Mouse (Mus musculus): ENCODE measurements around the gene Mn1. TPM values are rescaled to one million over a fixed set of nuclear protein-coding genes. Genes with fewer than 3 reads are reported as not detected.

Gene Mn1
- polyA plus RNA-seq, 1 experiment from 2014 or later, result 4.3 TPM

- H3K27me3 ChIP-seq (ENCODE audit: insufficient read depth, low read length), result peaks cover 31% of the 10 kb centered on the region
- no peak for DNase-seq (ENCODE audit: low spot score)
- no peak overlapping the region for H3K27ac ChIP-seq
- TF ChIP-seq CTCF (IDR thresholded peaks at IDR 0.05; ENCODE audit: low read depth), result no peak
- H3K9ac ChIP-seq (ENCODE audit: low read depth, low read length), result no peak overlapping the region
- no peak overlapping the region for H3K4me3 ChIP-seq (replicated peaks; ENCODE audit: low read depth, low read length)
- no peaks in the 10 kb centered on the region for H3K9me3 ChIP-seq (replicated peaks; ENCODE audit: low read length)
- no peaks in the 10 kb centered on the region for H3K36me3 ChIP-seq (ENCODE audit: insufficient read depth, low read length)
- WGBS, result 58% methylated on average over 4 of the region's 4 CpGs
- no peak overlapping the region for H3K4me2 ChIP-seq (ENCODE audit: low read length)
- ATAC-seq (replicated peaks; ENCODE audit: low FRiP score, low read depth), result no peak
- peaks cover 24% of the 10 kb centered on the region; the same call in 1 of the 2 replicates for H3K4me1 ChIP-seq (replicated peaks; ENCODE audit: insufficient read depth, low read length)
Measured at GRCm38 (mm10) chr5:111414770-111415249, 2.4 kb upstream of the Mn1 start.

- Histone ChIP-seq H3K27me3 (ENCODE audit: insufficient read depth, low read length) (peaks cover 36% of the 10 kb centered on the region), H3K4me3 (replicated peaks; ENCODE audit: low read depth, low read length) (no peak overlapping the region), H3K9me3 (replicated peaks; ENCODE audit: low read length) (no peaks in the 10 kb centered on the region), H3K4me1 (replicated peaks; ENCODE audit: insufficient read depth, low read length) (peaks cover 32% of the 10 kb centered on the region; the same call in 1 of the 2 replicates), H3K27ac (no peak overlapping the region), H3K36me3 (ENCODE audit: insufficient read depth, low read length) (no peaks in the 10 kb centered on the region), H3K4me2 (ENCODE audit: low read length) (peak overlapping the region; percentile 7; the same call in 1 of the 2 replicates), H3K9ac (ENCODE audit: low read depth, low read length) (no peak overlapping the region)
- WGBS, result 3% methylated on average over 14 of the region's 14 CpGs
- no peak for DNase-seq (ENCODE audit: low spot score)
- no peak for TF ChIP-seq CTCF (IDR thresholded peaks at IDR 0.05; ENCODE audit: low read depth)
- no peak for ATAC-seq (replicated peaks; ENCODE audit: low FRiP score, low read depth)
Measured at GRCm38 (mm10) chr5:111415575-111415974, 1.6 kb upstream of the Mn1 start.

GRCm38 (mm10) chr5:111416048-111416447 is 1.1 kb upstream of the Mn1 start:
- 0 out of 2 replicates have a peak, but pooled peaks have one; percentile 10 for TF ChIP-seq CTCF (IDR thresholded peaks at IDR 0.05; ENCODE audit: low read depth)
- 1% methylated on average over 13 of the region's 13 CpGs for WGBS

GRCm38 (mm10) chr5:111417378-111418131 is 393 bp downstream of the Mn1 start:
- H3K27ac ChIP-seq, result peak overlapping the region; percentile 54
- peak overlapping the region; percentile 74 for H3K4me3 ChIP-seq (replicated peaks; ENCODE audit: low read depth, low read length)
- 0 out of 2 replicates have a peak, but pooled peaks have one; percentile 0 for ATAC-seq (replicated peaks; ENCODE audit: low FRiP score, low read depth)
- H3K36me3 ChIP-seq (ENCODE audit: insufficient read depth, low read length), result no peaks in the 10 kb centered on the region
- peaks cover 51% of the 10 kb centered on the region for H3K27me3 ChIP-seq (ENCODE audit: insufficient read depth, low read length)
- H3K4me1 ChIP-seq (replicated peaks; ENCODE audit: insufficient read depth, low read length), result peaks cover 32% of the 10 kb centered on the region; the same call in 1 of the 2 replicates
- H3K9ac ChIP-seq (ENCODE audit: low read depth, low read length), result peak overlapping the region; percentile 71
- peak overlapping the region; percentile 99 for H3K4me2 ChIP-seq (ENCODE audit: low read length)
- under 1% methylated on average over 82 of the region's 105 CpGs for WGBS
- DNase-seq (ENCODE audit: low spot score), result no peak
- TF ChIP-seq CTCF (IDR thresholded peaks at IDR 0.05; ENCODE audit: low read depth), result no peak
- no peaks in the 10 kb centered on the region for H3K9me3 ChIP-seq (replicated peaks; ENCODE audit: low read length)

More at GRCm38 (mm10) chr5:111416048-111416447, 1.1 kb upstream of the Mn1 start:
- no peaks in the 10 kb centered on the region for H3K9me3 ChIP-seq (replicated peaks; ENCODE audit: low read length)
- DNase-seq (ENCODE audit: low spot score), result no peak
- peak overlapping the region; percentile 99 for H3K4me2 ChIP-seq (ENCODE audit: low read length)
- H3K27me3 ChIP-seq (ENCODE audit: insufficient read depth, low read length), result peaks cover 41% of the 10 kb centered on the region
- peak overlapping the region; percentile 74 for H3K4me3 ChIP-seq (replicated peaks; ENCODE audit: low read depth, low read length)
- H3K4me1 ChIP-seq (replicated peaks; ENCODE audit: insufficient read depth, low read length), result peaks cover 32% of the 10 kb centered on the region; the same call in 1 of the 2 replicates
- no peak for ATAC-seq (replicated peaks; ENCODE audit: low FRiP score, low read depth)
- H3K9ac ChIP-seq (ENCODE audit: low read depth, low read length), result no peak overlapping the region
- no peak overlapping the region for H3K27ac ChIP-seq
- H3K36me3 ChIP-seq (ENCODE audit: insufficient read depth, low read length), result no peaks in the 10 kb centered on the region

GRCm38 (mm10) chr5:111418202-111419120 is 1.3 kb downstream of the Mn1 start:
- WGBS, result 3% methylated on average over 62 of the region's 63 CpGs
- no peak for TF ChIP-seq CTCF (IDR thresholded peaks at IDR 0.05; ENCODE audit: low read depth)
- DNase-seq (ENCODE audit: low spot score) (peak; percentile 52), ATAC-seq (replicated peaks; ENCODE audit: low FRiP score, low read depth) (no peak)
- no peaks in the 10 kb centered on the region for H3K9me3 ChIP-seq (replicated peaks; ENCODE audit: low read length)
- peak overlapping the region; percentile 74 for H3K4me3 ChIP-seq (replicated peaks; ENCODE audit: low read depth, low read length)
- H3K4me1 ChIP-seq (replicated peaks; ENCODE audit: insufficient read depth, low read length), result peaks cover 32% of the 10 kb centered on the region; the same call in 1 of the 2 replicates
- peak overlapping the region; percentile 99 for H3K4me2 ChIP-seq (ENCODE audit: low read length)
- H3K9ac ChIP-seq (ENCODE audit: low read depth, low read length), result peak overlapping the region; percentile 71
- H3K27me3 ChIP-seq (ENCODE audit: insufficient read depth, low read length), result peaks cover 45% of the 10 kb centered on the region
- H3K27ac ChIP-seq, result no peak overlapping the region
- no peaks in the 10 kb centered on the region for H3K36me3 ChIP-seq (ENCODE audit: insufficient read depth, low read length)

Data from kidney, postnatal 0 days (tissue).